Mouse (Mus musculus) T-cell, adult 2 months (primary cell): ENCODE data around the gene Saa3.
"Not testable (repeated sequence)": the region's sequence is repeated elsewhere in the genome, so short reads cannot be mapped to it uniquely, and the experiment has no call there.

Experiments used
- DNase-seq: peaks from one replicate; pipeline ENCODE4 v3.0.0; 2022; ENCODE audit warnings: low spot score

Gene Saa3

GRCm38 (mm10) chr7:46710390-46710844, 5.1 kb downstream of the Saa3 start, which contains the start of gene Saal1:
Gene Saal1 (minus strand): TSS chr7:46710680.
- DNase-seq, result peak; percentile 89

GRCm38 (mm10) chr7:46700521-46701025, 14.9 kb downstream of the Saa3 start:
- DNase-seq, result no peak

- no peak for DNase-seq
Observed at GRCm38 (mm10) chr7:46696754-46697153, 18.7 kb downstream of the Saa3 start.

GRCm38 (mm10) chr7:46686827-46687226, 28.7 kb downstream of the Saa3 start:
- peak; percentile 15 for DNase-seq

GRCm38 (mm10) chr7:46680732-46681131, 34.8 kb downstream of the Saa3 start:
- no peak for DNase-seq

- DNase-seq, result not testable (repeated sequence)
Observed at GRCm38 (mm10) chr7:46679044-46679443, 36.5 kb downstream of the Saa3 start.

- DNase-seq, result no peak
Observed at GRCm38 (mm10) chr7:46678417-46678816, 37.1 kb downstream of the Saa3 start.

- no peak for DNase-seq
Observed at GRCm38 (mm10) chr7:46676808-46677360, 38.6 kb downstream of the Saa3 start.

- DNase-seq, result no peak
Observed at GRCm38 (mm10) chr7:46675886-46676285, 39.6 kb downstream of the Saa3 start.

- DNase-seq, result no peak
Observed at GRCm38 (mm10) chr7:46675061-46675460, 40.4 kb downstream of the Saa3 start.

GRCm38 (mm10) chr7:46672160-46672672, 43.3 kb downstream of the Saa3 start, which contains the start of gene Tph1:
Gene Tph1 (minus strand): TSS chr7:46672537.
- DNase-seq, result no peak

- no peak for DNase-seq
Observed at GRCm38 (mm10) chr7:46667256-46667655, 48.2 kb downstream of the Saa3 start.

GRCm38 (mm10) chr7:46665236-46665635, 50.3 kb downstream of the Saa3 start:
- no peak for DNase-seq
